In the genomic region with DNA sequence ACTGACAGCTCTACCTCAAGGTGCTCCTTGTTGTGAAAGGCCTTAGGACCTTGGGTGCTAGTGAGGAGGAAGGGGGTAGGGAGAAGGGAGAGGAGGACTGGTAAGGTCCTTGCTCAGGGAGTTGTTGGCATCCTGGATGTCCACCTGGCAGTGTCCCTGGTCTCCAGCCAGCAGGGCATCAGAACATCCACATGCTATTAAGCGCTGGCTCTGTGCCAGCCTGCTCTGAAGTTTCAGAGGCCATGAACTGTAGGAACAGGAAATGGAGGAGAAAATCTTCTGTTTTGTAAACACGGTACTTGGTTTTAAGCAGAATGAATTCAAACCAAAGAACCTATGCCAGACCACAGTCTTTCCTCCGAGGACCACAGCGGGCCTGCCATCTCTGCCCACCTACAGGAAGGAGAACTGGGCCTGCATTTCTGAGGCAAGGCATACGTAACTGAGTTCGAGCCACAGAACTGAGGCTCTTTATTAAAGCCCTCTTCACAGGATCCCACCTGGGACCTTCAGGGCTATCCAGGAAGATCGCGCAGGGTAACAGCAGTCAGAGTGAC, we compare ENCODE assay signal across 15 mouse cellular contexts.
A peak's percentile ranks its signal among the peaks of the same experiment; 100 is the strongest.
DNase-seq lines count a peak whose midpoint lies in the region; ATAC-seq and TF ChIP-seq lines count a peak whose summit lies in the region.
"Had no signal": no experiment of that assay in that cellular context is flagged by ENCODE, and none has a peak within 500 bp of the region (broad histone marks: within the 10 kb centered on the region; RNA-seq: fewer than 3 reads in every experiment).

No protein-coding gene starts in this region.

- no peaks in the 10 kb centered on the region for H3K4me1 ChIP-seq in cerebellum, adult 2 months (ENCODE audit: control insufficient read depth, insufficient read depth, low read length)
- no peaks in the 10 kb centered on the region for H3K4me1 ChIP-seq in kidney, adult 2 months (ENCODE audit: control insufficient read depth, insufficient read depth, low read length)
- 0 out of 2 replicates have a peak, but pooled peaks cover 3% of the 10 kb centered on the region for H3K4me1 ChIP-seq in kidney, embryonic 14.5 days (ENCODE audit: control insufficient read depth, insufficient read depth, low read length)
- no peaks in the 10 kb centered on the region for H3K4me1 ChIP-seq in forebrain, embryonic 14.5 days (ENCODE audit: control insufficient read depth, insufficient read depth, low read length)
- H3K4me1 ChIP-seq: heart, embryonic 10.5 days; hindbrain, embryonic 12.5 days had no signal

- no peak overlapping the region for H3K4me3 ChIP-seq in cerebellum, adult 2 months (replicated peaks; ENCODE audit: insufficient read depth, low read depth, low read length)
- no peak overlapping the region for H3K4me3 ChIP-seq in kidney, adult 2 months (ENCODE audit: insufficient read depth, low read depth, low read length)
- H3K4me3 ChIP-seq in kidney, embryonic 14.5 days (ENCODE audit: low read length) = no peak overlapping the region
- no peak overlapping the region for H3K4me3 ChIP-seq in forebrain, embryonic 14.5 days (ENCODE audit: low read depth, low read length)
- H3K4me3 ChIP-seq: heart, embryonic 10.5 days; hindbrain, embryonic 12.5 days; layer of hippocampus, adult 2 months had no signal

- H3K36me3 ChIP-seq in kidney, adult 2 months (ENCODE audit: control insufficient read depth, insufficient read depth, low read length) = no peaks in the 10 kb centered on the region
- no peaks in the 10 kb centered on the region for H3K36me3 ChIP-seq in kidney, embryonic 14.5 days (ENCODE audit: control insufficient read depth, insufficient read depth, low read length)
- no peaks in the 10 kb centered on the region for H3K36me3 ChIP-seq in forebrain, embryonic 14.5 days (ENCODE audit: control insufficient read depth, insufficient read depth, low read length)
- H3K36me3 ChIP-seq: heart, embryonic 10.5 days; hindbrain, embryonic 12.5 days had no signal

- H3K27ac ChIP-seq in cerebellum, adult 2 months (ENCODE audit: insufficient read depth, low read length) = no peak overlapping the region
- H3K27ac ChIP-seq in kidney, adult 2 months (ENCODE audit: insufficient read depth, low read depth, low read length) = no peak overlapping the region
- H3K27ac ChIP-seq in kidney, embryonic 14.5 days (ENCODE audit: low read depth, low read length) = no peak overlapping the region
- H3K27ac ChIP-seq in forebrain, embryonic 14.5 days (ENCODE audit: low read depth, low read length) = no peak overlapping the region
- H3K27ac ChIP-seq: heart, embryonic 10.5 days; hindbrain, embryonic 12.5 days; layer of hippocampus, adult 2 months; liver, embryonic 14.5 days had no signal

- TF ChIP-seq CTCF in cerebellum, adult 2 months (IDR thresholded peaks at IDR 0.05; ENCODE audit: borderline replicate concordance, insufficient read depth, low read depth, low read length) = no peak
- TF ChIP-seq CTCF in kidney, adult 2 months (conservative IDR thresholded peaks at IDR 0.05; ENCODE audit: insufficient read depth, insufficient read length, low read depth, low read length) = no peak

- ATAC-seq in kidney, embryonic 14.5 days (ENCODE audit: low FRiP score, low TSS enrichment) = no peak
- no peak for ATAC-seq in forebrain, embryonic 14.5 days

- no peaks in the 10 kb centered on the region for H3K27me3 ChIP-seq in cerebellum, adult 2 months (ENCODE audit: control insufficient read depth, insufficient read depth, low read length)
- no peaks in the 10 kb centered on the region for H3K27me3 ChIP-seq in kidney, adult 2 months (replicated peaks; ENCODE audit: control insufficient read depth, insufficient read depth, low read length)
- H3K27me3 ChIP-seq in kidney, embryonic 14.5 days (ENCODE audit: control insufficient read depth, insufficient read depth, low read length) = no peaks in the 10 kb centered on the region
- H3K27me3 ChIP-seq in forebrain, embryonic 14.5 days (replicated peaks; ENCODE audit: control insufficient read depth, insufficient read depth, low read length) = no peaks in the 10 kb centered on the region

- H3K4me2 ChIP-seq in kidney, embryonic 14.5 days (replicated peaks; ENCODE audit: low read depth, low read length) = no peak overlapping the region
- no peak overlapping the region for H3K4me2 ChIP-seq in forebrain, embryonic 14.5 days (ENCODE audit: low read length)
- H3K4me2 ChIP-seq: hindbrain, embryonic 12.5 days had no signal

- 60% methylated on average over 8 of the region's 8 CpGs for WGBS in cerebellum, adult 2 months
- 69% methylated on average over 8 of the region's 8 CpGs for WGBS in kidney, adult 2 months
- 80% methylated on average over 8 of the region's 8 CpGs for WGBS in kidney, embryonic 14.5 days
- WGBS in forebrain, embryonic 14.5 days = 86% methylated on average over 8 of the region's 8 CpGs

- no peak for TF ChIP-seq POLR2A in cerebellum, adult 2 months (IDR thresholded peaks at IDR 0.05; ENCODE audit: borderline replicate concordance, insufficient read depth, low read length)
- TF ChIP-seq POLR2A in kidney, adult 2 months (IDR thresholded peaks at IDR 0.05; ENCODE audit: low read depth, low read length) = no peak

- H3K9ac ChIP-seq in kidney, embryonic 14.5 days (ENCODE audit: low read depth, low read length) = no peak overlapping the region
- no peak overlapping the region for H3K9ac ChIP-seq in forebrain, embryonic 14.5 days (ENCODE audit: low read length)
- H3K9ac ChIP-seq: hindbrain, embryonic 12.5 days; liver, embryonic 14.5 days had no signal

- peak; percentile 28 to 45 for DNase-seq in cerebellum, postnatal 10 days
- DNase-seq in cerebellum, adult 2 months = no peak
- peak; percentile 34 for DNase-seq in kidney, adult 2 months
- DNase-seq in gastrocnemius, postnatal 10 days = peak; percentile 31
- DNase-seq in kidney, postnatal 4 days = peak; percentile 46 to 67
- DNase-seq in forebrain, embryonic 14.5 days (ENCODE audit: low spot score) = no peak
- DNase-seq in layer of hippocampus, postnatal 36 days = no peak
- DNase-seq: adrenal gland, adult 2 months; cerebellum, adult 9-11 months; right cerebral cortex, adult 18-20 months had no signal

- no peaks in the 10 kb centered on the region for H3K9me3 ChIP-seq in kidney, embryonic 14.5 days (ENCODE audit: control insufficient read depth, low read length)
- no peaks in the 10 kb centered on the region for H3K9me3 ChIP-seq in forebrain, embryonic 14.5 days (replicated peaks; ENCODE audit: control insufficient read depth, low read length)
- H3K9me3 ChIP-seq: heart, embryonic 10.5 days; hindbrain, embryonic 12.5 days had no signal

Comparison
In these comparisons a context has a peak if more than half of its experiments do, and no peak if none do; other contexts are left out.
1. DNase-seq: peak in cerebellum, postnatal 10 days (2 of 2), kidney, adult 2 months (single experiment), gastrocnemius, postnatal 10 days (single experiment) and kidney, postnatal 4 days (2 of 2); none in cerebellum, adult 2 months (0 of 2), forebrain, embryonic 14.5 days (single experiment) and layer of hippocampus, postnatal 36 days (0 of 2).